Mouse (Mus musculus): ENCODE data around the gene Osbpl7. TPM values are rescaled to one million over a fixed set of nuclear protein-coding genes. Genes with fewer than 3 reads are reported as not detected.

The Osbpl7 gene
- polyA plus RNA-seq, 1 experiment, result 9.1 TPM

DNA sequence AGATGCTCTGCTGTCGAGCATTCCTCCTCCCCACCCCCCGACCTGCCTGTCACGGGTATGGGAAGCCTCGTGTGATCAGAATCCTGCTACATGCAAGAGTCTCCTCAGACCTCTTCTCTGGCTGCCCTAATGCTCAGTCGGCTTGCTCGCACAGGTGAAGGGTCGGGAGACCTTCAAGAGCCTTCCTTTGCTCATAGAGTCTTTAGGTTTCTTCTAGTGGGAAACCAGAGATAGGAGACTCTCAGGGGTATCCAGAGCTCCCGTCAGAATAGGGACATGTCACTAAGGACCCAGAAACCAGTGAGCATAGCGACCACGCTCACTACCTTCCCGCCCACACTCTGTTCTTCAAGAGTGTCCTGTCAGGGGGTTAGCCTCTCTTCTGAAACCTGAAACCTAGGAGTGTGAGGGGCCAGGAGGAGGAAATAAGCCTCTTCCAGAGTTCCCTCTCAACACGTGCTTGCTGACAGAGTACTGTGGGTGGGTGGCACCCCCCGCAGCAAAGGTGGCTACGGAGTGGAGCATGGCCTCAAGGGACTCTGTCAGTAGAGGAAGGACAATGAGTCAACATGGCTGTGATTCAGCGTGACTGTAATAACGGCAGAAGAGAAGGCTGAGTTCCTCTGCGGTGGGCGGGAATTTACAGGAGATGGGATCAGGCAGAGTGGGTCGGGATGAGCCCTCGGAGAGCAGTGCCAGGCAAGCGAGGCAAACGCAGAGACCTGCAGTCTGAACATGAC is 33.1 kb downstream of the Osbpl7 start:
- 14% methylated on average over 22 of the region's 22 CpGs for WGBS
- Histone ChIP-seq H3K4me1 (ENCODE audit: control insufficient read depth, insufficient read depth, low read length) (no peaks in the 10 kb centered on the region), H3K36me3 (ENCODE audit: control insufficient read depth, insufficient read depth, low read length) (no peaks in the 10 kb centered on the region), H3K27me3 (replicated peaks; ENCODE audit: control insufficient read depth, insufficient read depth, low read length) (no peaks in the 10 kb centered on the region), H3K4me3 (ENCODE audit: insufficient read depth, low read depth, low read length) (no peak overlapping the region), H3K27ac (ENCODE audit: insufficient read depth, low read depth, low read length) (no peak overlapping the region)
- no peak for DNase-seq
- no peak for TF ChIP-seq POLR2A (IDR thresholded peaks at IDR 0.05; ENCODE audit: low read depth, low read length)
- TF ChIP-seq CTCF (conservative IDR thresholded peaks at IDR 0.05; ENCODE audit: insufficient read depth, insufficient read length, low read depth, low read length), result no peak

DNA sequence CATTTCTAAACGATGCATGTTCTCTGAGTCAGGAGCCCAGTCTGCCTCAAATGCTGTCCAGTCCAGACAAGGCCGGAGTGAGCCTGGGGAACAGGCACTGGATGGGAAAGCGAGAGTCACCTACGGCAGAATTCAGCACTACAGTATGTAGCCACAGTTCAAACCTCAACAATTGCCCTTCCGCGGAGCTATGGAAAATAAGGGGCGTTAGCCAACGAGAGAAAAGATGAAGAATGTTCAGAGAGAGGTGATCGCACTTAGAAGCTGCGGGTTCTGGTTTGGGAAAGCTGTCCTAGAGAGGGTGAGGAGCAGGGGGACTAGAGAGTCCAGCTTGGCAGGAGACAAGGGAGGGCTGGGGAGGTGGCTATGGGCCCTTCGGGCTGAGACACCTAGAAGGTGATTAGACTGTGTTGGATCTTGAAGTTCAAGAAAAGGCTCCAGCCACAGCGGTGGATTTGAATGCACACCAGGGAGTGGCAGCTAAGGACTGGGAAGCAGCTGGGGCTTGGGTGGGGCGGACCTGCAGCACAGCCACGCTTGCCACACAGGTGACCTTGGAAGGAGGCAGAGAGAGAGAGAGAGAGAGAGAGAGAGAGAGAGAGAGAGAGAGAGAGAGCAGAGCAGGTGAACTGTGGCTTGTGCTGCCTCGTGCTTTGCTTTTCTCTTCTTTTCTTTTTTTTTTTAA is 34.5 kb downstream of the Osbpl7 start:
- TF ChIP-seq CTCF (conservative IDR thresholded peaks at IDR 0.05; ENCODE audit: insufficient read depth, insufficient read length, low read depth, low read length), result no peak
- TF ChIP-seq POLR2A (IDR thresholded peaks at IDR 0.05; ENCODE audit: low read depth, low read length), result no peak

DNA sequence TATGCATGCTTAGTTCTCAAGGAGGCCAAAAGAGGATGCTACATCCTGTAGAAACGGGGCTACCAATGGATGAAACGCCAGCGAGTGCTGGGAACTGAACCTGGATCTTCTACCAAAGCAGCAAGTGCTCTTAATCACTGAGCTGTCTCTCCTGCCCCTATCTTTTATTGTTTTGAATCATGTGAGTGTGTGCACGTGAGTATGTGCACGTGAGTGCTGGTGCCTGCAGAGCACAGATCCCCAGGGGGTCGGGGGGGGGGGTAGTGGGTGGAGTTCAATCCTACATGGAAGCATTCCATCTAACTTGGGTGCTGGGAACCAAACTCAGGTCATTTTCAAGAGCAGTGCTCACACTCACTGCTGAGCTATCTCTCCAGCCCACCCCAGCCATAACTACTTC is 35.9 kb downstream of the Osbpl7 start:
- H3K4me1 ChIP-seq (ENCODE audit: control insufficient read depth, insufficient read depth, low read length), result no peaks in the 10 kb centered on the region
- no peaks in the 10 kb centered on the region for H3K27me3 ChIP-seq (replicated peaks; ENCODE audit: control insufficient read depth, insufficient read depth, low read length)
- TF ChIP-seq POLR2A (IDR thresholded peaks at IDR 0.05; ENCODE audit: low read depth, low read length) (no peak), CTCF (conservative IDR thresholded peaks at IDR 0.05; ENCODE audit: insufficient read depth, insufficient read length, low read depth, low read length) (no peak)
- no peak overlapping the region for H3K4me3 ChIP-seq (ENCODE audit: insufficient read depth, low read depth, low read length)
- DNase-seq, result no peak
- 74% methylated on average over 6 of the region's 6 CpGs for WGBS
- no peaks in the 10 kb centered on the region for H3K36me3 ChIP-seq (ENCODE audit: control insufficient read depth, insufficient read depth, low read length)
- H3K27ac ChIP-seq (ENCODE audit: insufficient read depth, low read depth, low read length), result no peak overlapping the region

More for the DNA sequence above, 34.5 kb downstream of the Osbpl7 start:
- Histone ChIP-seq H3K27ac (ENCODE audit: insufficient read depth, low read depth, low read length) (no peak overlapping the region), H3K4me1 (ENCODE audit: control insufficient read depth, insufficient read depth, low read length) (no peaks in the 10 kb centered on the region), H3K36me3 (ENCODE audit: control insufficient read depth, insufficient read depth, low read length) (no peaks in the 10 kb centered on the region), H3K27me3 (replicated peaks; ENCODE audit: control insufficient read depth, insufficient read depth, low read length) (no peaks in the 10 kb centered on the region), H3K4me3 (ENCODE audit: insufficient read depth, low read depth, low read length) (no peak overlapping the region)
- 89% methylated on average over 15 of the region's 15 CpGs for WGBS
- no peak for DNase-seq

DNA sequence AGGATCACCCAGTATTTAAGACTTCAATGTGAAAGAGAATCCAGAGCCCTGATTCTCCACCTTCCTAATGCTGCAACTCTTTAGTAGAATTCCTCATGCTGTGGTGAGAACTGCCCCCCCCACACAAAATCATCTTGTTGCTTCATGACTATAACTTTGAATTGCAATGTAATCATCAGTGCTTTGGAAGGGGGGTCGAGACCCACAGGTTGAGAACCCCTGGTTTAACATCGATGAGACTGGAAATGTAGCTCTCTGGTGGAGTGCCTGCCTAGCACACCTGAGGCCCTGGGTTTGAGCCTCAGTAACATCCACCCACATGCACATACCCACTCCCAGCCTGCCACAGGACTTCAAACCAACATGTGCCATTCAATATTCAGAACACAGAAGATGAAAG is 44.2 kb downstream of the Osbpl7 start:
- no peaks in the 10 kb centered on the region for H3K4me1 ChIP-seq (ENCODE audit: control insufficient read depth, insufficient read depth, low read length)
- no peak for DNase-seq
- no peaks in the 10 kb centered on the region for H3K27me3 ChIP-seq (replicated peaks; ENCODE audit: control insufficient read depth, insufficient read depth, low read length)
- no peak overlapping the region for H3K27ac ChIP-seq (ENCODE audit: insufficient read depth, low read depth, low read length)
- H3K4me3 ChIP-seq (ENCODE audit: insufficient read depth, low read depth, low read length), result no peak overlapping the region
- no peaks in the 10 kb centered on the region for H3K36me3 ChIP-seq (ENCODE audit: control insufficient read depth, insufficient read depth, low read length)
- TF ChIP-seq POLR2A (IDR thresholded peaks at IDR 0.05; ENCODE audit: low read depth, low read length) (no peak), CTCF (conservative IDR thresholded peaks at IDR 0.05; ENCODE audit: insufficient read depth, insufficient read length, low read depth, low read length) (no peak)
- 55% methylated on average over 2 of the region's 2 CpGs for WGBS

DNA sequence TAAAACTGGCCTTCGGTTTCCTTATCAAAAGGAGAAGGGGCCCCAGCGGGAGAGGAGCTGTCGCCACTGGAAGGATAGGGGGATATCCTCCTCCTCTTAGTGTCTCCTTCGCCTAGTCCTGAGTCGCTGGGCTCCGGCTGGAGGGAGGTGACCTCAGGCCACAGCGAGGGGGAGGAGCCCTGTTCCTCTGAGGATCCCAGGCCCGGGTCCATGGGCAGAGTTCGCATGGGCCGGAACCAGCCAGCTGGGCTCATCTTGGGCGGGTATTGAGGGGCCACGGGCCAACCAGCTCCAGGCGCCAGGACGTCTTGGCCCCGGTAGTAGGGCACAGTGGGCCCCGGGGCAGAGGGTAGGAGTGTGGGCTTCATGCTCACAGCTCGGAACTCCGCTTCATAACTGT is 48.4 kb downstream of the Osbpl7 start:
- H3K36me3 ChIP-seq (ENCODE audit: control insufficient read depth, insufficient read depth, low read length), result no peaks in the 10 kb centered on the region
- TF ChIP-seq CTCF (conservative IDR thresholded peaks at IDR 0.05; ENCODE audit: insufficient read depth, insufficient read length, low read depth, low read length) (no peak), POLR2A (IDR thresholded peaks at IDR 0.05; ENCODE audit: low read depth, low read length) (no peak)
- H3K27me3 ChIP-seq (replicated peaks; ENCODE audit: control insufficient read depth, insufficient read depth, low read length), result no peaks in the 10 kb centered on the region
- peak; percentile 50 for DNase-seq
- H3K27ac ChIP-seq (ENCODE audit: insufficient read depth, low read depth, low read length), result no peak overlapping the region
- H3K4me3 ChIP-seq (ENCODE audit: insufficient read depth, low read depth, low read length), result no peak overlapping the region
- no peaks in the 10 kb centered on the region for H3K4me1 ChIP-seq (ENCODE audit: control insufficient read depth, insufficient read depth, low read length)
- 15% methylated on average over 18 of the region's 18 CpGs for WGBS

DNA sequence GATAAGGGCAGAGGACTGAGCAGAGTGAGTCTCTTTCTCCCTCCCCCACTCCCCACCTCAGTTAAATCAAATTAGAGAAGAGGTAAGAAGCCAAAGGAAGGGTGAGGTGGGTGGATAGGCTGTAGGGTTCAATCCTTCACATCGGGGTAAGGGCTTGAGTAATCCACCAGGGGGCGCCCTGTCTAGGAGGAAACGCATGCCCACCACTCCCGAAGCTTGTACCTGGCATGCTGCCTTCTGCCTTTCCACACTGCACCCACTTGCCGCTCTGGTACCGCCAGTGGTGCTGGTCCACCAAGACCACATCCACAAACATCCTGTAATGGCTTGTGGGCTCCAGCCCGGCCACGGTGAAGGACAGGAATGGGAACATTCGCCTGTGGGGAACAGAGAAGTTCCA is 51.3 kb downstream of the Osbpl7 start:
- TF ChIP-seq CTCF (conservative IDR thresholded peaks at IDR 0.05; ENCODE audit: insufficient read depth, insufficient read length, low read depth, low read length) (peak; percentile 76), POLR2A (IDR thresholded peaks at IDR 0.05; ENCODE audit: low read depth, low read length) (no peak)
- H3K4me1 ChIP-seq (ENCODE audit: control insufficient read depth, insufficient read depth, low read length), result no peaks in the 10 kb centered on the region
- peak; percentile 58 for DNase-seq
- H3K27me3 ChIP-seq (replicated peaks; ENCODE audit: control insufficient read depth, insufficient read depth, low read length), result no peaks in the 10 kb centered on the region
- H3K36me3 ChIP-seq (ENCODE audit: control insufficient read depth, insufficient read depth, low read length), result no peaks in the 10 kb centered on the region
- H3K4me3 ChIP-seq (ENCODE audit: insufficient read depth, low read depth, low read length), result no peak overlapping the region
- WGBS, result 15% methylated on average over 9 of the region's 9 CpGs
- no peak overlapping the region for H3K27ac ChIP-seq (ENCODE audit: insufficient read depth, low read depth, low read length)
